Mouse (Mus musculus) splenic B cell, adult 2 months (primary cell): ENCODE measurements around the gene Tspan18.

Experiments used
- DNase-seq: peaks from one replicate; pipeline ENCODE4 v3.0.0-alpha.2; 2011; ENCODE audit warnings: low read depth, low spot score
- H3K27me3 ChIP-seq: 2 replicates; pipeline ENCODE4 v1.6.1; 2012; ENCODE audit warnings: mild to moderate bottlenecking, low read length, moderate library complexity, mixed read lengths; ENCODE audit not compliant: control insufficient read depth, poor library complexity, insufficient read depth, severe bottlenecking
- H3K36me3 ChIP-seq: 2 replicates; pipeline ENCODE4 v1.6.1; 2012; ENCODE audit warnings: mild to moderate bottlenecking, low read length, moderate library complexity, mixed read lengths; ENCODE audit not compliant: control insufficient read depth, poor library complexity, insufficient read depth, severe bottlenecking

Gene Tspan18

GRCm38 (mm10) chr2:93290345-93291118 is 43.8 kb downstream of the Tspan18 start:
- DNase-seq, result no peak
- no peaks in the 10 kb centered on the region for H3K36me3 ChIP-seq

GRCm38 (mm10) chr2:93289161-93289560 is 45.1 kb downstream of the Tspan18 start:
- no peak for DNase-seq
- H3K36me3 ChIP-seq, result no peaks in the 10 kb centered on the region
- H3K27me3 ChIP-seq, result no peaks in the 10 kb centered on the region

More at GRCm38 (mm10) chr2:93290345-93291118, 43.8 kb downstream of the Tspan18 start:
- H3K27me3 ChIP-seq, result no peaks in the 10 kb centered on the region

DNA sequence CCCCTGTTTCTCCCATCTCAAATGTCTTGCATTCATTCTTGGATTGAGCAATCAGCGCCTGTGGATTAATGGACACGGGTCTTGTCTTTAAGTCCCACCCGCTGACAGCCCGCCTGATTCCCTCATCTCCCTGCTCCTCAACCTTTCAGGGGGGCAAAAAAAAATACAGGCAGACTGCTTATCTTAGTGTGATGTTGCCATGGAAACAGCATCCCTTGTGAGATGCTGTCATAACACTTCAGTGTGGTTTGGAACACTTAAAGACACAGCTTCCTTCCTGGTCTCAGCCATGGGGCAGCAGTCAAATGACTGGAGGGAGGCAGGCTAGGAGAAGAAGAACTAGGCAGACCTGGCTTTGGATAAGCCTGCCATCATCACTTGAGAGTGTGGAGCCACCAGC is 47.0 kb downstream of the Tspan18 start:
- Histone ChIP-seq H3K36me3 (no peaks in the 10 kb centered on the region), H3K27me3 (no peaks in the 10 kb centered on the region)
- DNase-seq, result no peak

GRCm38 (mm10) chr2:93286742-93287141 is 47.6 kb downstream of the Tspan18 start:
- no peaks in the 10 kb centered on the region for H3K27me3 ChIP-seq
- DNase-seq, result no peak
- no peaks in the 10 kb centered on the region for H3K36me3 ChIP-seq

- Histone ChIP-seq H3K36me3 (no peaks in the 10 kb centered on the region), H3K27me3 (no peaks in the 10 kb centered on the region)
- no peak for DNase-seq
These were observed 48.0 kb downstream of the Tspan18 start for GRCm38 (mm10) chr2:93286321-93286720.

- Histone ChIP-seq H3K27me3 (no peaks in the 10 kb centered on the region), H3K36me3 (no peaks in the 10 kb centered on the region)
- no peak for DNase-seq
These were observed 48.5 kb downstream of the Tspan18 start for GRCm38 (mm10) chr2:93285842-93286241.

- Histone ChIP-seq H3K27me3 (no peaks in the 10 kb centered on the region), H3K36me3 (no peaks in the 10 kb centered on the region)
- no peak for DNase-seq
These were observed 49.7 kb downstream of the Tspan18 start for GRCm38 (mm10) chr2:93284625-93285024.

GRCm38 (mm10) chr2:93283481-93284293 is 50.6 kb downstream of the Tspan18 start:
- no peaks in the 10 kb centered on the region for H3K36me3 ChIP-seq
- no peaks in the 10 kb centered on the region for H3K27me3 ChIP-seq
- no peak for DNase-seq

- no peaks in the 10 kb centered on the region for H3K36me3 ChIP-seq
- no peak for DNase-seq
- H3K27me3 ChIP-seq, result no peaks in the 10 kb centered on the region
These were observed 51.7 kb downstream of the Tspan18 start for GRCm38 (mm10) chr2:93282636-93283035.

DNA sequence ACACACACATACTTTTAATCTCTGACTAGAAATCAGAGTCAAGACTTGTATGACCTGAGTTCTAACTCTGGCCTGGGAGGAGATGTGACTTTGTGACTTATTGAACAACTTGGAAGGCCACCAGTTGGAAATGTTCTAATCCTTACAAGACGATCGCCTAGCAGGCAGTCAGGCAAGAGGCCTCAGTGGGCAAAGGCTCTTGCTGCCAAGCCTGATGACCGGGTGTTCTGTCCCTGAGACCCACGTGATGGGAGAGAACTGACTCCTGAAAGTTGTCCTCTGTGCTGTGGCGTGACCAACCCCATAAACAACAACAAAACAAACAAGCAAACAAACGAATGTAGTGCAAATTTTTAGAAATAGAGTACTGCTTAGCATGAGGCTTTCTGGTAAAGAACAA is 52.8 kb downstream of the Tspan18 start:
- no peaks in the 10 kb centered on the region for H3K36me3 ChIP-seq
- DNase-seq, result no peak
- H3K27me3 ChIP-seq, result no peaks in the 10 kb centered on the region

DNA sequence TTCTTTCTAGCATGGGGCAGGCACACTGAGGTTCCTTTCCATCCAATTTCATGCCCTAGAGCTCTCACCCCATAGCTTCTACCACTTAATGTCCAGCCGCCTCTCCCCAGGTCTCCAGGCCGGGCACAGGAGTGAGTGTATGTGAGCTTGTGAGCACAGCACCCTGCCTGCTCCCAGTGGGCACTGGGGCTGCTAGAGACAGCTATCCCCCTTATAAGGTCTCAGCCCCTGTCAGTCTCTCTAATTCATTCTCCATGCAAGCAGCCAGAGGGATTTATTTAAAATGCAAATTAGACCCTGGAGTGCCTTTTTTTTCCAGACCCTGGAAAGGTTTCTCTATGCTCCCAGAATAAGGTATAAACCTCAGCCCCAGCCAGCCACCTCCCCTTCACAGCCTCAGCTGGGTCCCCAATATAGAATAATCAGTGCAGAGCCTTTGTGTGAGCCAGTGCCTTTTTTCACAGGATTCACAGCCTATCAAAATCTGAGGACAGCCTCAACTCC is 54.1 kb downstream of the Tspan18 start:
- no peaks in the 10 kb centered on the region for H3K27me3 ChIP-seq
- no peaks in the 10 kb centered on the region for H3K36me3 ChIP-seq
- DNase-seq, result no peak

- no peaks in the 10 kb centered on the region for H3K27me3 ChIP-seq
- no peaks in the 10 kb centered on the region for H3K36me3 ChIP-seq
- no peak for DNase-seq
These were observed 55.9 kb downstream of the Tspan18 start for GRCm38 (mm10) chr2:93278181-93278975.

DNA sequence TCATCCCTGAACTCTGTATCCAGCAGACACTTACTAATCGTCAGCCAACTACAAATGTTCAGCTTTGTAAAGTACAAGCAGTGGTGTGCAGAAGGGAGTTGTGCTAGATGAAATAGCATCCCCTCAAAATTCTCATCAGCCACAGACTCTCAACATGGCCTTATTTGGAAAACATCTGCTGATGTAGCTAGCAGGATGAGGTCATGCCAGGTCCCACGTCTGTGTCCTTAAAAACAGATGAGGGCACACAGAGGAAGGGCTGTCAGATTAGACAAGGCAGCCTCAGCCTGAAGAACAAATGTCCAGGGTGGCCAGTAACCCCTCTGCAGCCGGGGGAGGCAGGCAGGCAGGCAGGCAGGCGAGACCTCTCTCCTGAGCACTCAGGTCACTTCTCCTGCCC is 56.8 kb downstream of the Tspan18 start:
- DNase-seq, result no peak
- Histone ChIP-seq H3K36me3 (no peaks in the 10 kb centered on the region), H3K27me3 (no peaks in the 10 kb centered on the region)

GRCm38 (mm10) chr2:93276026-93276425 is 58.3 kb downstream of the Tspan18 start:
- H3K36me3 ChIP-seq, result no peaks in the 10 kb centered on the region
- no peak for DNase-seq
- H3K27me3 ChIP-seq, result no peaks in the 10 kb centered on the region
